Mouse (Mus musculus): ENCODE results near the gene Gm11114.

GRCm38 (mm10) chr9:85327242-85328211, 15.0 kb downstream of the Gm11114 start, which contains the start of gene Tent5a:
- peak; percentile 80 for TF ChIP-seq POLR2A (IDR thresholded peaks at IDR 0.05; ENCODE audit: extremely low read depth, insufficient read depth, low read length)
- 0 out of 2 replicates have a peak, but pooled peaks have one; percentile 7 for TF ChIP-seq CTCF (IDR thresholded peaks at IDR 0.05; ENCODE audit: low read depth, low read length)

Data from liver, adult 2 months (tissue).